Mouse (Mus musculus): ENCODE results near the gene Pycard.

- TF ChIP-seq POLR2A (IDR thresholded peaks at IDR 0.05; ENCODE audit: extremely low read depth, insufficient read depth, low read length) (no peak), CTCF (IDR thresholded peaks at IDR 0.05; ENCODE audit: extremely low read depth, insufficient read depth, low read length) (no peak)
Measured at GRCm38 (mm10) chr7:127978856-127979255, 14.8 kb downstream of the Pycard start.
